Mouse (Mus musculus): ENCODE measurements around the gene Rspo4. TPM values are rescaled to one million over a fixed set of nuclear protein-coding genes. Genes with fewer than 3 reads are reported as not detected.

Rspo4 gene
- polyA plus RNA-seq, 1 experiment from 2014 or later, result 0.39 TPM

- ATAC-seq (ENCODE audit: low read depth), result no peak
- H3K27ac ChIP-seq (ENCODE audit: low read depth, low read length), result no peak overlapping the region
- H3K9me3 ChIP-seq (ENCODE audit: control insufficient read depth, low read length), result no peaks in the 10 kb centered on the region
- H3K4me1 ChIP-seq (ENCODE audit: control insufficient read depth, insufficient read depth, low read length), result no peaks in the 10 kb centered on the region
- WGBS, result 68% methylated on average over 3 of the region's 3 CpGs
- H3K27me3 ChIP-seq (ENCODE audit: control insufficient read depth, insufficient read depth, low read length), result no peaks in the 10 kb centered on the region
- no peak overlapping the region for H3K4me3 ChIP-seq (ENCODE audit: low read depth, low read length)
- no peaks in the 10 kb centered on the region for H3K36me3 ChIP-seq (ENCODE audit: control insufficient read depth, insufficient read depth, low read length)
- H3K4me2 ChIP-seq (ENCODE audit: low read depth, low read length), result no peak overlapping the region
- no peak overlapping the region for H3K9ac ChIP-seq (replicated peaks; ENCODE audit: low read depth, low read length)
Measured at GRCm38 (mm10) chr2:151904636-151905035, 61.9 kb downstream of the Rspo4 start.

GRCm38 (mm10) chr2:151907020-151907419 lies 64.3 kb downstream of the Rspo4 start:
- H3K4me1 ChIP-seq (ENCODE audit: control insufficient read depth, insufficient read depth, low read length), result no peaks in the 10 kb centered on the region
- H3K36me3 ChIP-seq (ENCODE audit: control insufficient read depth, insufficient read depth, low read length), result no peaks in the 10 kb centered on the region
- H3K9ac ChIP-seq (replicated peaks; ENCODE audit: low read depth, low read length), result no peak overlapping the region
- H3K4me3 ChIP-seq (ENCODE audit: low read depth, low read length), result no peak overlapping the region
- no peak overlapping the region for H3K27ac ChIP-seq (ENCODE audit: low read depth, low read length)
- no peaks in the 10 kb centered on the region for H3K9me3 ChIP-seq (ENCODE audit: control insufficient read depth, low read length)
- no peaks in the 10 kb centered on the region for H3K27me3 ChIP-seq (ENCODE audit: control insufficient read depth, insufficient read depth, low read length)
- 74% methylated on average over 2 of the region's 2 CpGs for WGBS
- H3K4me2 ChIP-seq (ENCODE audit: low read depth, low read length), result no peak overlapping the region
- ATAC-seq (ENCODE audit: low read depth), result no peak

- ATAC-seq (ENCODE audit: low read depth), result no peak
- H3K27me3 ChIP-seq (ENCODE audit: control insufficient read depth, insufficient read depth, low read length), result no peaks in the 10 kb centered on the region
- H3K9ac ChIP-seq (replicated peaks; ENCODE audit: low read depth, low read length), result no peak overlapping the region
Measured at GRCm38 (mm10) chr2:151909386-151909785, 66.7 kb downstream of the Rspo4 start.

GRCm38 (mm10) chr2:151910498-151910897 lies 67.8 kb downstream of the Rspo4 start:
- Histone ChIP-seq H3K4me2 (ENCODE audit: low read depth, low read length) (no peak overlapping the region), H3K36me3 (ENCODE audit: control insufficient read depth, insufficient read depth, low read length) (no peaks in the 10 kb centered on the region), H3K27ac (ENCODE audit: low read depth, low read length) (no peak overlapping the region), H3K9me3 (ENCODE audit: control insufficient read depth, low read length) (no peaks in the 10 kb centered on the region), H3K27me3 (ENCODE audit: control insufficient read depth, insufficient read depth, low read length) (no peaks in the 10 kb centered on the region), H3K9ac (replicated peaks; ENCODE audit: low read depth, low read length) (no peak overlapping the region), H3K4me1 (ENCODE audit: control insufficient read depth, insufficient read depth, low read length) (no peaks in the 10 kb centered on the region), H3K4me3 (ENCODE audit: low read depth, low read length) (no peak overlapping the region)
- 52% methylated on average over 5 of the region's 5 CpGs for WGBS
- ATAC-seq (ENCODE audit: low read depth), result no peak

More at GRCm38 (mm10) chr2:151909386-151909785, 66.7 kb downstream of the Rspo4 start:
- H3K4me3 ChIP-seq (ENCODE audit: low read depth, low read length), result no peak overlapping the region
- no peaks in the 10 kb centered on the region for H3K9me3 ChIP-seq (ENCODE audit: control insufficient read depth, low read length)
- H3K4me1 ChIP-seq (ENCODE audit: control insufficient read depth, insufficient read depth, low read length), result no peaks in the 10 kb centered on the region
- WGBS, result 75% methylated on average over 3 of the region's 3 CpGs
- no peak overlapping the region for H3K4me2 ChIP-seq (ENCODE audit: low read depth, low read length)
- no peak overlapping the region for H3K27ac ChIP-seq (ENCODE audit: low read depth, low read length)
- H3K36me3 ChIP-seq (ENCODE audit: control insufficient read depth, insufficient read depth, low read length), result no peaks in the 10 kb centered on the region

- Histone ChIP-seq H3K4me1 (ENCODE audit: control insufficient read depth, insufficient read depth, low read length) (no peaks in the 10 kb centered on the region), H3K9ac (replicated peaks; ENCODE audit: low read depth, low read length) (no peak within 1 kb of the TSS), H3K36me3 (ENCODE audit: control insufficient read depth, insufficient read depth, low read length) (no peaks in the 10 kb centered on the region), H3K27ac (ENCODE audit: low read depth, low read length) (no peak within 1 kb of the TSS), H3K4me3 (ENCODE audit: low read depth, low read length) (no peak within 1 kb of the TSS), H3K27me3 (ENCODE audit: control insufficient read depth, insufficient read depth, low read length) (no peaks in the 10 kb centered on the region), H3K4me2 (ENCODE audit: low read depth, low read length) (no peak within 1 kb of the TSS), H3K9me3 (ENCODE audit: control insufficient read depth, low read length) (no peaks in the 10 kb centered on the region)
- ATAC-seq (ENCODE audit: low read depth), result peak; percentile 28; the same call in 1 of the 2 replicates
- WGBS, result 70% methylated on average over 12 of the region's 13 CpGs
Measured at GRCm38 (mm10) chr2:151910919-151911500, 68.3 kb downstream of the Rspo4 start, which contains the start of gene Angpt4. Angpt4 (plus strand) TSS chr2:151911210.

- Histone ChIP-seq H3K9me3 (ENCODE audit: control insufficient read depth, low read length) (no peaks in the 10 kb centered on the region), H3K4me1 (ENCODE audit: control insufficient read depth, insufficient read depth, low read length) (no peaks in the 10 kb centered on the region), H3K4me3 (ENCODE audit: low read depth, low read length) (no peak overlapping the region), H3K9ac (replicated peaks; ENCODE audit: low read depth, low read length) (no peak overlapping the region), H3K27me3 (ENCODE audit: control insufficient read depth, insufficient read depth, low read length) (no peaks in the 10 kb centered on the region), H3K36me3 (ENCODE audit: control insufficient read depth, insufficient read depth, low read length) (no peaks in the 10 kb centered on the region), H3K4me2 (ENCODE audit: low read depth, low read length) (no peak overlapping the region), H3K27ac (ENCODE audit: low read depth, low read length) (no peak overlapping the region)
- 88% methylated on average over 3 of the region's 3 CpGs for WGBS
- no peak for ATAC-seq (ENCODE audit: low read depth)
Measured at GRCm38 (mm10) chr2:151911751-151912150, 69.0 kb downstream of the Rspo4 start.

GRCm38 (mm10) chr2:151914120-151914519 lies 71.4 kb downstream of the Rspo4 start:
- Histone ChIP-seq H3K27ac (ENCODE audit: low read depth, low read length) (no peak overlapping the region), H3K9me3 (ENCODE audit: control insufficient read depth, low read length) (no peaks in the 10 kb centered on the region), H3K9ac (replicated peaks; ENCODE audit: low read depth, low read length) (no peak overlapping the region), H3K4me1 (ENCODE audit: control insufficient read depth, insufficient read depth, low read length) (no peaks in the 10 kb centered on the region), H3K4me2 (ENCODE audit: low read depth, low read length) (no peak overlapping the region), H3K36me3 (ENCODE audit: control insufficient read depth, insufficient read depth, low read length) (no peaks in the 10 kb centered on the region), H3K4me3 (ENCODE audit: low read depth, low read length) (no peak overlapping the region), H3K27me3 (ENCODE audit: control insufficient read depth, insufficient read depth, low read length) (no peaks in the 10 kb centered on the region)
- 83% methylated on average over 5 of the region's 5 CpGs for WGBS
- no peak for ATAC-seq (ENCODE audit: low read depth)

- H3K9ac ChIP-seq (replicated peaks; ENCODE audit: low read depth, low read length), result no peak overlapping the region
- no peak overlapping the region for H3K4me3 ChIP-seq (ENCODE audit: low read depth, low read length)
- no peak overlapping the region for H3K4me2 ChIP-seq (ENCODE audit: low read depth, low read length)
- H3K9me3 ChIP-seq (ENCODE audit: control insufficient read depth, low read length), result no peaks in the 10 kb centered on the region
- no peaks in the 10 kb centered on the region for H3K27me3 ChIP-seq (ENCODE audit: control insufficient read depth, insufficient read depth, low read length)
- 19% methylated on average over 2 of the region's 2 CpGs for WGBS
- no peak for ATAC-seq (ENCODE audit: low read depth)
- H3K27ac ChIP-seq (ENCODE audit: low read depth, low read length), result no peak overlapping the region
- no peaks in the 10 kb centered on the region for H3K36me3 ChIP-seq (ENCODE audit: control insufficient read depth, insufficient read depth, low read length)
- no peaks in the 10 kb centered on the region for H3K4me1 ChIP-seq (ENCODE audit: control insufficient read depth, insufficient read depth, low read length)
Measured at GRCm38 (mm10) chr2:151915111-151915510, 72.4 kb downstream of the Rspo4 start.

- Histone ChIP-seq H3K27me3 (ENCODE audit: control insufficient read depth, insufficient read depth, low read length) (no peaks in the 10 kb centered on the region), H3K4me3 (ENCODE audit: low read depth, low read length) (no peak overlapping the region), H3K36me3 (ENCODE audit: control insufficient read depth, insufficient read depth, low read length) (no peaks in the 10 kb centered on the region), H3K27ac (ENCODE audit: low read depth, low read length) (no peak overlapping the region), H3K4me1 (ENCODE audit: control insufficient read depth, insufficient read depth, low read length) (no peaks in the 10 kb centered on the region), H3K4me2 (ENCODE audit: low read depth, low read length) (no peak overlapping the region), H3K9me3 (ENCODE audit: control insufficient read depth, low read length) (no peaks in the 10 kb centered on the region), H3K9ac (replicated peaks; ENCODE audit: low read depth, low read length) (no peak overlapping the region)
- 45% methylated on average over 13 of the region's 13 CpGs for WGBS
- ATAC-seq (ENCODE audit: low read depth), result no peak
Measured at GRCm38 (mm10) chr2:151916061-151916831, 73.5 kb downstream of the Rspo4 start.
